Mouse (Mus musculus) monocyte, adult 5-6 weeks (primary cell): ENCODE data around the gene Kctd7. TPM values are rescaled to one million over a fixed set of nuclear protein-coding genes. Genes with fewer than 3 reads are reported as not detected.

Source experiments
- ATAC-seq: fragments of 153-309, 156-312 bp; replicated peaks from 2 replicates; pipeline ENCODE4 v1.8.0; 2017; ENCODE audit warnings: mild to moderate bottlenecking; ENCODE audit not compliant: low TSS enrichment, insufficient number of reproducible peaks, severe bottlenecking, poor library complexity, low FRiP score
- total RNA-seq: library from RNA; stranded (forward); fragments of 200-1000, 200-491, 200-594 nt; gene quantifications from 3 replicates; pipeline ENCODE4 v1.2.3, GENCODE M21; 2017

Gene Kctd7
- 0.95 to 4.5 TPM (median 1.5 TPM) in 3 replicates for total RNA-seq

DNA sequence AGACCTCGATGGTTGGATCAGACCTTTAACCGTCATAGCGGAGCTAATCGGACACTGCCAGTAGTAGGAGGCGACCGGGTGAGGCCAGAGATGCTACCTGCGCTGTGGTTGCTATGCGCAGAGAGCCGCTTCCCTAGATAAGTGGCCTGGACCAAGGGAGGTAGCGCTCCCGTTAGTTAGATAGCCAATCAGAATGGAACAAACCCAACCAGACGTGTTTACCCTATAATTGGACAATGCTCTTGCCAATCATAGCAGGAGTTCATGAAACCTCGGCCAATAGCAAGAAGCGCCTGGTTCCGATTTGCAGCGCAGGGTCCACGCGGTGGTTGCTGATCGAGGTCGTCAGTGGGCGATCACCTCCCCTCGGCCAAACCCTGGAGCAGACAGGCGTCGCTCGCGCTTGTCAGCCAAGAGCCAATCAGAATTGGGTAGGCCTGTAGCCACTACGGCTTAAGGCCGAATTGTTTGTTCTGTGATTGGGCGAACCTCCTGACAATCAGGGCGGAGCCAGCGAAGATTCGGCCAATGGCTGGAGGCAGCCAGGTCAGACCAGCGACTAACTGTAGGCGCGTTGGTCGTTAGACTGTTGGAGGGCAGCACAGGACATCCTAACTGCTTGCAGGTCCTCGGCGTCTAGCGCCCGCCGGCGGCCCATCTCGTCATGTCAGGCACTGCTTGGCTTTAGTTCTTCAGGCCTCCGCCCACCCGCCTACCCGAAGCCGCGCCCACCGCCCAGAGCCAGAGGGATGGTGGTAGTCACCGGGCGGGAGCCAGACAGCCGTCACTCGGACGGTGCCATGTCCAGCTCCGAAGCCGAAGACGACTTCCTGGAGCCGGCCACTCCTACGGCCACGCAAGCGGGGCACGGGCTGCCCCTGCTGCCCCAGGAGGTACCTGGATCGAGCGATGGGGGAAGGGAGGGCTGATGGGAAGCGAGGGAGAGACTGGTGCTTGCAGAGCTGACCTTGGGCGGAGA lies at the start of gene Kctd7:
Gene Kctd7 (plus strand): TSS at position 528 of the 979 bp plus-strand sequence.
- ATAC-seq, result peak; percentile 94

DNA sequence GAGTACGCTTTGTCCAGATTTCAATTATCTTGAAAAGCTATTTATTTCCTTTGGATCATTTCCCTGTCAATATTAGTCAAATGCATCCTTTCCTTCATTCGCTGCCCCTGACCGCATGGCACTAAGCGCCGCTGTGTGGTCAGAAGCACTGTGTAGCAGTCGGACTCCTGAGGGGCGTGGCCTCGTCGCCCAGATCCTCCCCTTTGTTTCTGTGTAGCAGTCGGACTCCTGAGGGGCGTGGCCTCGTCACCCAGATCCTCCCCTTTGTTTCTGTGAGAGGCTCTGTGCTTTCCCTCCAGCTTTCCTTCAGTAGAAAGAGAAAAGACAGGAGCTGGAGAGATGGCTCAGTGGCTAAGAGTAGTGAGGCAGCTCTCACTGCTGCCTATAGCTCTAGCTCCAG lies 47.9 kb upstream of the Kctd7 start:
- ATAC-seq, result no peak

DNA sequence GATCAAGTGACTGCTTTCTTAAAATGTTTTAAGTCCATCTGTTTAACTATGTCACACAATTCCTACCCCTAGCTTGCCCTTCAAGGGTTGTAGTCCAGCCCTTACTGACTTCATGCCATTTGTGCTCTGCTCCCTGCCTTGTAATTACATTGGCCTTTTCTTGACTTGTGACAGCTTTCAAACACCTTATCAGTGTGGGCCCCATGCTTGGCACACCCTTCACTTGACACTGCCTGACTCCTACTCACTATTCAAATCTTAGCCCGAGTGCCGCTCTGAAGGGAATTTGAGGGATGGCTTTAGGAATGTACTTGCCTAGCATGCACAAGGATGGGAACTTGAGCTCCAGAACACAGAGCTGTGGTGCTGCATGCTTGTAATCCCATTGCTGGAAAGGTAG lies 46.8 kb upstream of the Kctd7 start:
- no peak for ATAC-seq

DNA sequence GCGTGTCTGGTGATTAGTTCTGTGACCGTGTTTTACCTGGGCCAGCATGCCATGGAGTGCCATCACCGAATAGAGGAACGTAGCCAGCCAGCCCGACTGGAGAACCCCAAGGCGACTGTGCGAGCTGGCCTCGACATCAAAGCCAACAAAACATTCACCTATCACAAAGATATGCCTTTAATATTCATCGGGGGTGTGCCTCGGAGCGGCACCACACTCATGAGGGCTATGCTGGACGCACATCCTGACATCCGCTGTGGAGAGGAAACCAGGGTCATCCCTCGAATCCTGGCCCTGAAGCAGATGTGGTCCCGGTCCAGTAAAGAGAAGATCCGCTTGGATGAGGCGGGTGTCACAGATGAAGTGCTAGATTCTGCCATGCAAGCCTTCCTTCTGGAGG lies 42.9 kb upstream of the Kctd7 start:
- ATAC-seq, result no peak

DNA sequence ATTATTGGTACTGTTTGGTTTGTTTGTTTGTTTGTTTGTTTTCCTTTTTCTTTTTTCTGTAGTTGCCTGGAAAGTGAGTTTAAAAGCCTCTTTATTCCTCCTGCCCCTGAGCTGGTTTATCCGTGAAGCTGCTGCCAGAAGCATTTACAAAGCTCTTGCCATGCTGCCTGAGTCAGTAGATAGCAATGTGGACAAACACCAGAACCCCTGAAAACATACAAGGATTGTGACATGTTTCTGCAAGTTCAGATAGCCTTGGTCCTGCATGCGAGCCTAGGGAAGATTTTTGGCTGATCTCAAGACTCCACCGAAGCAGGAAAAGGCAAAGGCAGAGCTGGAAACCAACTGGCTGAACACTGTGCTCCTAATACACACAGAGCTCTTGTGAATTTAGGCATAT lies 35.3 kb upstream of the Kctd7 start:
- no peak for ATAC-seq

DNA sequence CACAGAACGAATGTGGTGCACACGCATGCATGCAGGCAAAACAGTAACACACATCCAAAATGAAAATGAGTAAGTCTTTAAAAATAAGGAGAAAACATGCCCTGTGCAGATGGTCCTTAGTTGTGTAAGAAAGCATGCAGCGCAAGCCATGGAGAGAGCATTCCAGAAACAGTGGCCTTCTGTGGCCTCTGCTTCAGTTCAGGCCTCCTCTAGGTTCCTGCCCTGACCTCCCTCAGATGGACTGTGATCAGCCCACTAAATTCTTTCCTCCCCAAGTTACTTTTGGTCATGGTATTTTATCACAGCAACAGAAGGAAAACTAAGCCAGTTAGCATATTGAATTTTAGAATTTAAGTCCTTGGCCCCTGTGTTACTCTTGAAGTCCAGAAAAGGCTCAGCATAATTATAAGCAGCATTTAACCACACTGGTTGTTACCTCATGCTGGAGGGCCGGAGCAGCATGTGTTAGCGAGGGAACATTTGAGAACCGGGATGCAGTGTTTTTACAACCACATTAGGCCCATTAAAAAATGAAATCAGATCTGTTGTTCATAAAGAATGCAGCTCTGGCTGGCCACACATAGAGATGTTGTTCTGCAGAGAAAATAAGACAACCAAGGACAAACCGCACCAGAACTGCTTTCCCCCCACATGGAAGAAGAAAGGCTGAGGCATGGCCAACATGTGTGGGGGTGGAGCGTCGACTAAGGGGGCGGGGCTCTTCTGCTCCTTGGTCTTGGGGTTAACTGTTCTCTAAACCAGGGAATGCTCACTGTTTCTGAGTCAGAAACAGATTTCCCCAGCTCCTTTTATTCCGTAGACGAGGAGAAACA lies 33.8 kb upstream of the Kctd7 start:
- no peak for ATAC-seq

DNA sequence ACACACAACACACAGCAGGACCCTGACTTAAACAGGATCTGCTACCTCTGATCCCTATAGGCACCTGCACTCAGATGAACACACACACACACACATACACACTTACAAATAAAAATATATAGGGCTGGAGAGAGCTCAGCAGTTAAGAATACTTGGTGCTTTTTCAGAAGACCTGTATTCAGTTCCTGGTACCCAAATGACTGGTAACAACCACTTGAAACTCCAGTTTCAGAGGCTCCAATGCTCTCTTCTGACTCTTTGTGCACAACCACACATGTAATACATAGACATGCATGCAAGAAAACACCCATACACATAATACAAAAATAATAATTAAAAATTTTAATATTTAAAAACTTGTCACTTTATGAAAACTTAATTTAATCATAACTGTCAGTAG lies 32.0 kb upstream of the Kctd7 start:
- no peak for ATAC-seq

DNA sequence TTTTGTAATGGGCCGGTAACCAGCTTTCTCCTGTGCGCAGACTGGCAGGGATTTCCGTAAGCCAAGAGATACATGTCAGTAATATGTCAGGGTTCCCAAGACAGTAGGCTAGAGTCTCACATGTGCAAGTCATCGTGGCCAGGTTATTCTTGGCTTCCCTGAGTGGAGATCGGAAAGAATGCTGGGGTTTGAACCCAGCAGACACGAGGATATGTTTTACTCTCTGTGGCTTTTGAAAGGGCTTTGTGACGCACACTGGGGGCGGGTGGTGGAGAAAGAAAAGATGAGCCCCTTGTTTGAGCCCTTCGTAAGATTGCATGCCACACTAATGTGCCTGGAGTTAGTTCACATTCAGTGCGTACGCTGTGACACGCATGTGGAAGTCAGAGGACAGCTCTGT lies 28.5 kb upstream of the Kctd7 start:
- ATAC-seq, result no peak

DNA sequence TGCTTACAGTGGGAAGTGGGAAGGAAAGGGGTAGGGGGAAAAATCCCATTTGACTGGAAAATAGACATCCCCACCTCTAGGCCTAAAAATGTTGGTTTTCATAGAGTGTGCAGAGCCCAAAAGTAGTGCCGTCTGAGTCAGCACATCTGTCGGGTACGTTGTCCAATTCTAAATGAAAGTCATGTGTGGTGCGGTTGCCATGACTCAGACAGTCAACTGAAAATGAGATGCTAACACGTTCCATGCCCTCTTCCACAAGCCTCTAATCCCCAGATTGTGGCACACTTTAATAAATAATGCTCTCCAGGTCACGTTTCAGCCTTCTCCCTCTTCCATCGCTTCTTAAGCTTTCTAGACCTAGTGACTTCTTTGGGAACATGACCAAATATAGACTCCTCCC lies 27.8 kb upstream of the Kctd7 start:
- no peak for ATAC-seq

DNA sequence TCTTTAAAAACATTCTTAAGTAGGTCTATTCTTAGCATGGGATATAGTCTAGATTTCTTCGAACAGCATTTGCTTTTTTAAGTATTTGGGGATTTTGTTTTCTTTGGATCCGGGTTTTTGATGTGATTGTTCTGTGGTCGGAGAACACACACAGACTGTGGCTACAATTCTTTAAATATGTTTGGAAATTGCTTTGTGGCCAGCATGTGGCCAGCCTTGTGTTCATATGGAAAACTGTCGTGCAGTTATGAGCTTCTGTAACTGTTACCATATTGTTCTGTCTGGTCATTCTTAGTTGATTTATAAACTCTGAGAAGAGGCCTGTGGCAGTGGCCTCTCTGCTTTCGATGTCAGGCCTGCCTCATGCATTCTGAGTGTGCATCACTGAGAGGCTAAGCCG lies 26.7 kb upstream of the Kctd7 start:
- no peak for ATAC-seq

DNA sequence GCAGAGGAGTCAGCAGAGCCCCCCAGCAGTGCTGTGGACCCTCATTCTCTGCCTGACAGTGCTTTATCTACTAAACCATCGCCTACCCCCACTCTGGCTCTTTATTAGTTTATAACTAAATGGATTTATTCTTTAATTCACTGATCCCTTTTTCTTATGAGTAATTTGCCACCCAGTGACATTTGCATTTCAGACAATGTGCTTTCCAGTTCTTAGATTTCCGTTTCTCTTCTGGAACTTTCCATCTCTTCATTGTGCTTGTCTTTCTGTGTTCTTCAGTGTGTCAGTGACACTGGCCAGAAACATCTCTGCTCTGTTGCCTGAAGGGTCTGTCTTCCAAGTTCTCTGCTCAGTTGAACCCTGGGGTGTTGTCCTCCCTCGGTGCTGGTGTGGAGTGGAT lies 25.4 kb upstream of the Kctd7 start:
- ATAC-seq, result no peak

DNA sequence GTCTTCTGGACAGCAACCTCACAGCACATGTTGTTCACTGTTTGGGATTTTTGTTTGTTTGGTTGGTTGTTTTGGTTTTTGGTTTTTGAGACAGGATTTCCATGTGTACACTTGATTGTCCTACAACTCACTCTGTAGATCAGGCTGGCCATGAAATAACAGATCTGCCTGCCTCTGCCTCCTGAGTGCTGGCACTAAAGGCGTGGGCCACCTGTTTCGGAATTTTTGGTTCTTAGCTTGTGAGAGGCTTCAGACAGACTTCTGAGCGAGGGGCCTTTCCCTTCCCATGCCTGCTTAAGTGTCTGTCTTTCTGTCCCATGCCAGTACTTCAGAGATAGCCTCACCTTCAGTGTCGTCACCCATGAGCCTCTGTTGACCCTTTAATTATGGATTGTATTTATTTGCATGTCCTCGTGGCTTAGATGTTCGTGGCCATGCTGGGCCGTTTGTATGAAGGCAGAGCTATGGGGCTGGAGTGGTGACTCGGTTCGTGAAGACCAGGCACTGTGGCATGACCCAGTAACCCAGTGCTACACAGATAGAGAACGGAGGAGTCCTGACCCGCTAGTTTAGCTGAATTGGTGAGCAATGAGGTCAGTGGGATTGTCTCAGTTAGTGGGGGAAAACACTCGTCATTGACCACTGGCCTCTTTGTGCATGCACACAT lies 24.5 kb upstream of the Kctd7 start:
- no peak for ATAC-seq

DNA sequence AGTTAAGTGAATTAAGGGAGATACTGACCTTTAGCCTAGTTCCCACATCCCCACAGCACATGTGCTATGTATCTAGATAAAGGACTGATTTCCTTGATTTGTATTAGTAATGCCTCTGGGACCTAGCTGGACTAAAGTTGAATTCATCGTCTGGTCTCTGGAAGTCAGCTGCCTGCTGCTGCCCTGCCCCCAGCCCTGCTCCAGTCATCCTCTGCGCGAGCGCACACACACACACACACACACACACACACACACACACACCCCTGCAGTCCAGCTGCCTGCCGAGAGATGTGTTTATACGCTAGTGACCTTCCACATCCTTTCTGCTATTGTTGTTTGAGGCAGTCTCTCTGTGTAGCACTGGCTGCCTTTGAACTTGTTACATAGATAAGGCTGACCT lies 23.8 kb upstream of the Kctd7 start:
- ATAC-seq, result no peak

DNA sequence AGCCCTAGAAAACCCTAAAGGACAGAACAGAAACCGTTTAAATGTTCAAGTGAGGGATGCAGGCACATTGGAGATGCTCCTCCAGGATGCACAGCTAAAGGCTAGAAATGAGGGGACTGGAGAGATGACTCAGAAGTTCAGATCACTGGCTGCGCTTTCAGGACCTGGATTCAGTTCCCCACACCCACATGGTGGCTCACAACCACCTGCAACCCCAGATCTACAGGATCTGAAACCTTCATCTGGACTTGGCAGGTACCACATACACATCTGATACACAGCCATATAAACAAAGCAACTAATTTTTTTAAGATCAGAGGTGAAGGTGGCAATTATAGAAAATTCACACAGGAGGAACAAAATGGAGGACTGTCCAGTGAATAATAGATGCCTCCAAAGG lies 22.3 kb upstream of the Kctd7 start:
- no peak for ATAC-seq

DNA sequence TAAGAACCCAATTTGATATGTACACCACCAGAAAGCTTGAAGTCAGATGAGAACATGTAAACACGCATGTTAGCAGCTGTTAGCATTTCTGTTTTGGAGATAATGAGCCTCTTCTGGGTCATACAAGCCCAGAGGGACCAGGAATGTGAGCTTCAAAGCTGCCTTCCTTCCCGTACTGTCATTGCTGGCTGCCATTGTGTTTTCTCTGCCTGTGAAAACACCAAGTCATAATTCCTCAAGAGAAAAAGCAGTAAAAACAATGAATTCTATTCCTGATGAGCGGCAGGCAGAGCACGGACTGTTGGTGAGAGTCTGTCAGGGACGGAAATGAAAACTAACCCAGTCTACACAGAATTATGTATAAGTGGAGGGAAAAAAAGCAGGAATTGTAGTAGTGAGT lies 20.4 kb upstream of the Kctd7 start:
- ATAC-seq, result no peak

DNA sequence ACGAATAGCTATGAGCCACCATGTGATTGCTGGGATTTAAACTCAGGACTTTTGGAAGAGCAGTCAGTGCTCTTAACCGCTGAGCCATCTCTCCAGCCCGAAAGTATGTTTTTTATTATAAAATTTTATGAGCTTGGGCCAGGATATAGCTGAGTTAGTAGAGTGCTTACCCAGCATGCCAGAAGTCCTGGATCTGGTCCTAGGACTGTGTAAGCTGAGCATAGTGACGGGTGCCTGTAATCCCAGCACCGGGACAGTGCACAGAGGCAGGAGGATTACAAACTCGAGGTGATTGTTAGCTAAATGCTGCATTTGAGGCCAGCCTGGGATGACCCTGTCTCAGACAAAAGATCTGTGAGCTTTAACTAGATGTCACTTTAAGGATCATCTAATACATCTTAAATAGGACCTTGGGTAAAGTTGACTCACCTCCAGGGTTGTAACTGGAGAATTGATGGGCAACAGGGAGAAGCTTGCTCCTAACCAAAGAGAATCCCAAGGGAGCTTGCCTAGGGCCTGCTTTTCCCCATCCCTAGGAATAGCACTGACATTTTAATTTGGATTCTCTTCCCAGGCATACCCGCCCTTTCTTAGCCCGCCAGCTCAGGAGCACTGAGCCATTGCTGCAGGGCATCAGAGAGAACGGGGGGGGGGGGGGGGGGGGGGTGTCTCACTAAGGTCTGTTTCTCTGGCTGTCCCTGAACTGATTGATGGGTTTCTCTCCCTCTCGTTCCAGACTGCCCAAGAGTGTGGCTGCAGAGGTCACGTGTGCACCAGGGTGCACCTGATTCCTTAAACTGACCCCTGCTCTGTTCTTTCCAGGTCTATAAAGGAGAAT lies 15.8 kb upstream of the Kctd7 start:
- ATAC-seq, result no peak

DNA sequence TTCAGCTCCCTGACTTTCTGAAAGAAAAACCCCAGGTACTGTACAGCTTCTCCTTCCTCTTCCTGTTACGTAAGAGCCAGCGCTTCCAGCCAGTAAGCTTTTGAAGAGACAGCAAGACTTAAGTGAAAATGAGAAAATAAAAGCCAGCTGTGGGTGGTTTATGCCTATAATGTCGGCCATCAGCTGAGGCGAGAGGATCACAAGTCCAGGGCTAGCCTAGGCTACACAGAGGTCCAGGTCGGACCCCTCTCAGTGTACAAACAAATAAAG lies 15.2 kb upstream of the Kctd7 start:
- ATAC-seq, result no peak

DNA sequence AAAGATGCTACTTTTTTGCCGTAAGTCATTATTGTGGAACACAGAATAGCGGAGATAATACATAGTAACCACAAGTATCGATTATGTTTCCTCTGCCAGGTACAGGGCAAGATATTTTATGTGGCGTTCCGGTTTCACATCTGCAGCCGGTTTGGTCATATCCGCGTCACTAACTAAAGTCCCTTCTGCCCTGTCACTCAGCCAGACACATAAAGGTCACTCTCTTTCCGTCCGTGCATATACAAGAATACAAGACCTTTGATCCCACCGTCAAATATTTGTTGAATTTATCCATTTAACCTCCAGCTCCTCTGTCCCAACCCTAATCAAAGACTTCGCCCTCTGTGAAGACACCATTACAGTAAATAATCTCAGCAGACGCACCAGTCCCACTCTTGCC lies 8.1 kb upstream of the Kctd7 start:
- ATAC-seq, result no peak

DNA sequence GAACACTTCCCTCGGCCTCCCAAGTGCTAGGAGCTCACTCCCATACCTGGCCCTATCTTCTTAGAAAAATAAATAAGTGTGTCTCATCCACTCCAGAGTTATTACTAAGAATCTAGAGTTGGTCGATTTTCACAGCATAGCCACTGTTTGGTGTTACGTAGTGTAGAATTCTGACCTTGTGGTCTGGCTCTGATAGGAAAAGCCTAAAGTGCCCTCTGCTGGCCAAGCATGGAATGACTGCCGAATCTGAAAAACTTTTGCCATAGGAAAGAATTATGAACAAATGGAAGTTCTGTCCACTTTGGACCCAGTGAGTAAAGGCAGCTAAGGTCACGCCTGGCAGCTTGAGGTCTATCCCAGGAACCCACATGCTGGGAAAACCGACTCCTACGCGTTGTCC lies 5.3 kb upstream of the Kctd7 start:
- ATAC-seq, result peak; percentile 52; the same call in 1 of the 2 replicates
